Mouse (Mus musculus): ENCODE measurements around the gene Dnmt3a. TPM values are rescaled to one million over a fixed set of nuclear protein-coding genes. Genes with fewer than 3 reads are reported as not detected.

Gene Dnmt3a
- total and polyA plus RNA-seq, 2 experiments from 2014 or later, result 72.8 to 91.4 TPM

GRCm38 (mm10) chr12:3764191-3764804 is 41.5 kb upstream of the Dnmt3a start:
- ATAC-seq (no peak), DNase-seq (no peak)
- Histone ChIP-seq H3K9ac (no peak overlapping the region), H3K4me2 (ENCODE audit: low read depth) (no peak overlapping the region), H3K27me3 (ENCODE audit: insufficient read depth, low read length) (no peaks in the 10 kb centered on the region), H3K4me3 (ENCODE audit: low read depth, low read length) (no peak overlapping the region), H3K36me3 (ENCODE audit: insufficient read depth) (no peaks in the 10 kb centered on the region), H3K9me3 (ENCODE audit: low read length) (no peaks in the 10 kb centered on the region), H3K27ac (ENCODE audit: low read depth, low read length) (no peak overlapping the region), H3K4me1 (ENCODE audit: insufficient read depth) (peaks cover 4% of the 10 kb centered on the region; the same call in 1 of the 2 replicates)
- 82% methylated on average over 3 of the region's 3 CpGs for WGBS
- TF ChIP-seq CTCF (IDR thresholded peaks at IDR 0.05; ENCODE audit: low read depth), result no peak

- no peak for TF ChIP-seq CTCF (IDR thresholded peaks at IDR 0.05; ENCODE audit: low read depth)
- H3K27ac ChIP-seq (ENCODE audit: low read depth, low read length), result no peak overlapping the region
- H3K9me3 ChIP-seq (ENCODE audit: low read length), result no peaks in the 10 kb centered on the region
- H3K4me2 ChIP-seq (ENCODE audit: low read depth), result no peak overlapping the region
- no peaks in the 10 kb centered on the region for H3K27me3 ChIP-seq (ENCODE audit: insufficient read depth, low read length)
- no peak for DNase-seq
- H3K4me1 ChIP-seq (ENCODE audit: insufficient read depth), result no peaks in the 10 kb centered on the region
- no peak overlapping the region for H3K4me3 ChIP-seq (ENCODE audit: low read depth, low read length)
- no peak overlapping the region for H3K9ac ChIP-seq
- no peak for ATAC-seq
- WGBS, result 46% methylated on average over 8 of the region's 8 CpGs
- no peaks in the 10 kb centered on the region for H3K36me3 ChIP-seq (ENCODE audit: insufficient read depth)
Measured at GRCm38 (mm10) chr12:3767360-3767759, 38.4 kb upstream of the Dnmt3a start.

- Histone ChIP-seq H3K9ac (no peak overlapping the region), H3K4me3 (ENCODE audit: low read depth, low read length) (no peak overlapping the region), H3K27me3 (ENCODE audit: insufficient read depth, low read length) (no peaks in the 10 kb centered on the region), H3K4me2 (ENCODE audit: low read depth) (no peak overlapping the region), H3K27ac (ENCODE audit: low read depth, low read length) (no peak overlapping the region), H3K4me1 (ENCODE audit: insufficient read depth) (no peaks in the 10 kb centered on the region), H3K9me3 (ENCODE audit: low read length) (no peaks in the 10 kb centered on the region), H3K36me3 (ENCODE audit: insufficient read depth) (peaks cover 4% of the 10 kb centered on the region; the same call in 1 of the 2 replicates)
- 87% methylated on average over 4 of the region's 4 CpGs for WGBS
- TF ChIP-seq CTCF (IDR thresholded peaks at IDR 0.05; ENCODE audit: low read depth), result no peak
- ATAC-seq (no peak), DNase-seq (no peak)
Measured at GRCm38 (mm10) chr12:3768391-3768790, 37.4 kb upstream of the Dnmt3a start.

- no peak for TF ChIP-seq CTCF (IDR thresholded peaks at IDR 0.05; ENCODE audit: low read depth)
- WGBS, result 70% methylated on average over 2 of the region's 2 CpGs
- no peak for DNase-seq
- H3K4me3 ChIP-seq (ENCODE audit: low read depth, low read length), result no peak overlapping the region
- no peaks in the 10 kb centered on the region for H3K4me1 ChIP-seq (ENCODE audit: insufficient read depth)
- H3K4me2 ChIP-seq (ENCODE audit: low read depth), result no peak overlapping the region
- H3K27ac ChIP-seq (ENCODE audit: low read depth, low read length), result no peak overlapping the region
- no peaks in the 10 kb centered on the region for H3K27me3 ChIP-seq (ENCODE audit: insufficient read depth, low read length)
- H3K36me3 ChIP-seq (ENCODE audit: insufficient read depth), result peaks cover 9% of the 10 kb centered on the region; the same call in 1 of the 2 replicates
- no peak overlapping the region for H3K9ac ChIP-seq
- ATAC-seq, result no peak
- no peaks in the 10 kb centered on the region for H3K9me3 ChIP-seq (ENCODE audit: low read length)
Measured at GRCm38 (mm10) chr12:3770546-3770945, 35.3 kb upstream of the Dnmt3a start.

- H3K36me3 ChIP-seq (ENCODE audit: insufficient read depth), result peaks cover 9% of the 10 kb centered on the region; the same call in 1 of the 2 replicates
- no peak for TF ChIP-seq CTCF (IDR thresholded peaks at IDR 0.05; ENCODE audit: low read depth)
- no peak overlapping the region for H3K9ac ChIP-seq
- no peak overlapping the region for H3K4me3 ChIP-seq (ENCODE audit: low read depth, low read length)
- 91% methylated on average over 2 of the region's 2 CpGs for WGBS
- H3K4me2 ChIP-seq (ENCODE audit: low read depth), result no peak overlapping the region
- H3K9me3 ChIP-seq (ENCODE audit: low read length), result no peaks in the 10 kb centered on the region
- ATAC-seq (no peak), DNase-seq (no peak)
- H3K27me3 ChIP-seq (ENCODE audit: insufficient read depth, low read length), result no peaks in the 10 kb centered on the region
- no peak overlapping the region for H3K27ac ChIP-seq (ENCODE audit: low read depth, low read length)
- no peaks in the 10 kb centered on the region for H3K4me1 ChIP-seq (ENCODE audit: insufficient read depth)
Measured at GRCm38 (mm10) chr12:3771080-3771479, 34.7 kb upstream of the Dnmt3a start.

GRCm38 (mm10) chr12:3773643-3774042 is 32.2 kb upstream of the Dnmt3a start:
- H3K9me3 ChIP-seq (ENCODE audit: low read length), result no peaks in the 10 kb centered on the region
- ATAC-seq, result no peak
- no peak for TF ChIP-seq CTCF (IDR thresholded peaks at IDR 0.05; ENCODE audit: low read depth)

GRCm38 (mm10) chr12:3776015-3776414 is 29.8 kb upstream of the Dnmt3a start:
- no peaks in the 10 kb centered on the region for H3K9me3 ChIP-seq (ENCODE audit: low read length)
- no peaks in the 10 kb centered on the region for H3K27me3 ChIP-seq (ENCODE audit: insufficient read depth, low read length)
- H3K4me3 ChIP-seq (ENCODE audit: low read depth, low read length), result no peak overlapping the region
- H3K27ac ChIP-seq (ENCODE audit: low read depth, low read length), result no peak overlapping the region
- 0 out of 2 replicates have a peak, but pooled peaks cover 1% of the 10 kb centered on the region for H3K4me1 ChIP-seq (ENCODE audit: insufficient read depth)
- DNase-seq, result no peak
- ATAC-seq, result no peak
- peaks cover 9% of the 10 kb centered on the region; the same call in 1 of the 2 replicates for H3K36me3 ChIP-seq (ENCODE audit: insufficient read depth)
- 97% methylated on average over 2 of the region's 2 CpGs for WGBS
- H3K9ac ChIP-seq, result no peak overlapping the region
- H3K4me2 ChIP-seq (ENCODE audit: low read depth), result no peak overlapping the region
- TF ChIP-seq CTCF (IDR thresholded peaks at IDR 0.05; ENCODE audit: low read depth), result no peak

More at GRCm38 (mm10) chr12:3773643-3774042, 32.2 kb upstream of the Dnmt3a start:
- Histone ChIP-seq H3K27me3 (ENCODE audit: insufficient read depth, low read length) (no peaks in the 10 kb centered on the region), H3K4me1 (ENCODE audit: insufficient read depth) (no peaks in the 10 kb centered on the region), H3K9ac (no peak overlapping the region), H3K36me3 (ENCODE audit: insufficient read depth) (peaks cover 9% of the 10 kb centered on the region; the same call in 1 of the 2 replicates), H3K27ac (ENCODE audit: low read depth, low read length) (no peak overlapping the region), H3K4me3 (ENCODE audit: low read depth, low read length) (no peak overlapping the region), H3K4me2 (ENCODE audit: low read depth) (no peak overlapping the region)
- 87% methylated on average over 3 of the region's 3 CpGs for WGBS
- DNase-seq, result no peak
